Mouse (Mus musculus) c-Kit-positive CD71-positive TER-119-positive erythroid progenitor cells, embryonic 14.5 days (primary cell): ENCODE data around the gene Chrm3.

ENCODE experiments used
- DNase-seq: peaks from one replicate; pipeline ENCODE4 v3.0.0-alpha.2; 2013; ENCODE audit warnings: low spot score

The Chrm3 gene

DNA sequence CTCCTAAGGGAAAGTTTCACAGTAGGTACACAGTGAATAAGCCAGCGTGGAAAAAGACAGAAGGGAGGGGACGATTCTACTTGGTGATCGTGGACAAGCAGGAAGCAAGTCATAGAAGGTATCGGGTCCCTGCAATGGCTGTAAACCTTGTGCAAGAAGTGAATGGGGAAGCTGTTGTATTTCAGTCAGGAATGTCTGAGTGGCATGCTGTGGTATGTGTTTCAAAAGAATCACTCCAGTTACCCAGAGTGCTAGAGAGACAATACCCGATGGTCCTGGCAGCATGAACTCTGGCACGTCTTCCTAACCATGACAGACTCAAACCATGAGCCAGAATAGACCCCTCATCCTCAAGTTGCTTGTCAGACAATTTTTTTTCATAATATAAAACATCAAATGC is 375.0 kb downstream of the Chrm3 start:
- no peak for DNase-seq

DNA sequence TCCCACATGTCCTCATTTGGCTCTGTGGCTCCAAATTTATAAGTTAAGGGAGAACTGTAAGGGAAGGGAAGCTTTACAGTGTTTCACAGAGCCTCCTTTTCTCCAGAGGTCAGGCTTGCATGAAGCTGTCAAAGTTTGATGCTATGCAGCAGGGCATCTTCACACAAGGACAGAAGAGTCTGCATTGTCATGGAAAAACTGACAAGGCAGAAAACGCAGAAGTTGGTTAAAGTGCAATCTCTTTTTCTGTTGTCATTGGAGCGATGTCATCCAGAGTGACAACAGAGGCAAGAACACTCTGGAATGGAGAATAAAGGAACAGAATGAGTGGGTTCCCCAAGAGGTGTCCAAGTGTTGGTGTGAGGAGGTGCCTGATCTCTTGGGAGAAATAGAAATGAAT is 377.4 kb downstream of the Chrm3 start:
- no peak for DNase-seq

DNA sequence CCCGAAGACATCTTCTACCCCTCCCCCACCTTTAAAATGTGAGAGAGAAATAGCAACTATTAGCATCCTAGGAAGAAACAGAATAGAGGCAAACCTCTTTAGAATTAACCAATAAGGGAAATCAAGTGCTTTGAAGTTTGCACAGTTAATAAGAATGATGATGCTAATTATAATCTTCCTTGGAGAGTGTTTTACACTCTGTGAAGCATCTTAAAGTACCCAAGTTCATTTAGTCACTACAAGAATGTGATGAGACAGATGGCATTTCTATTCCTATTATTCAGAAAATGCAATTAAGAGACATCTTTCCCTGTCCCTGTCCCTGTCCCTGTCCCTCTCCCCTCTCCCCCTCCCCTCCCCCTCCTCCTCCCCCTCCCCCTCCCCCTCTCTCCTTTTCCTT is 382.9 kb downstream of the Chrm3 start:
- no peak for DNase-seq

DNA sequence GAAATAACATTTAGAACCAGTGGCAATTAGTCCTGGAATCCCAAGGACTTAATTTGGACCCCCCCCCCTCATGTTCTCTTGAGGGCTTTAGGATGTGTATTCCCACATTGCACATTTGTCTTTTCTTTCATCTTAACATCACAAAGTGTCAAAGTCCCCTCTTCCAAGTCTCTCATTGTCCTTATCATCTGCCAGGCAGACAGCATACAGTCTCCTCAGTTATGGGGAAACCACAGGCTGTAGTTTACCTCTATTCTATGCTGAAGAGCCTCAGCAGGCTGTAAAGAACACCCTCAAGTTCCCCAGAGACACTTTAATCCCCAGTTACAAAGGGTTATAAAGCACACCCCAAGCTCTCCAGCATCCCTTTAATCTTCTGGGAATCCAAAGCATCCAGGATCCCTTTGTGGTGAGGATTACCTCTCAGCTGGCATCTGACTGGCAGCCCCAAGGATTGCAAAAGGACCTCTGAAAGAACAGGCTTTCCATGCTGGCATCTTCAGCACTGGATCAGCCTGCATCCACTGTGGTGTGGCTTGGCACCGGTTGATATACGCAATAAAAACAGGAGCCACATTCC is 386.8 kb downstream of the Chrm3 start:
- DNase-seq, result no peak

DNA sequence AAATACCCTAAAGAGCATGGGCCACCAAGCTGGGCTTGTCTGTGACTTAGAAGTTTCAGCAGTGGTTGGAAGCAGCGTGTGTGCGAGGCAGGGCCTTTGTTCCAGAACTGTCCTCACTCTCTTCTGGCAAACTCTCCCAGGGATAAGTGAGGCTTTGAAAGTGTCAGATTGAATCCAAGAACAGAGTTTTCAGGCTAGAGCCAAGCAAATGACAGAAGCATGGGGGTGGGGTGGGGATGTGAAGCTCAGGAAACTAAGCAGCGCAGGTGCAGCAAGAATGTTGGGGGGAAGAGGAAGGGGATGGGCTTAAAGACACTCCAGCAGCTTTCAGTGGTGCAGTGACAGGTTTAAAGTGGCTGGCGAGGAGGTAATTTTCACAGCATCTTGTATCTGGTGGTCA is 388.8 kb downstream of the Chrm3 start:
- DNase-seq, result no peak

DNA sequence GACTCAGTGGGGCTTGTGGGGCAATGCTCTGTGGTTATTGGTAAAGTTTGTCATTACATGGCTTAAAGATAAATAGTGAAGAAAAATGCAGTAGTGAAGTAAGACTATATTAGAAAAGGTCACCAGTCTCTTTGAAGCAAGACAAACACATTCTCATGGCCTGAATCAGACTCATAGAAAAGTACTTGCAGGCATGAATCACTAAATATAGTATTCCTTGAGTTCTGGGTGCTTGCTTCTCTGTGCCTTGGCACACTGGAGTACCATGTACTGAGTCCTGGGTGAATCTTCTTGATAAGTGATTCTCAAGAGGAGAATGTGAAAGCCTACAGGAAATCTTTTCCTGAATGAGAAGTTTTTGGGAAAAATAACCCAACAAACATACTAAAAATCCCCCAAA is 408.0 kb downstream of the Chrm3 start:
- no peak for DNase-seq

DNA sequence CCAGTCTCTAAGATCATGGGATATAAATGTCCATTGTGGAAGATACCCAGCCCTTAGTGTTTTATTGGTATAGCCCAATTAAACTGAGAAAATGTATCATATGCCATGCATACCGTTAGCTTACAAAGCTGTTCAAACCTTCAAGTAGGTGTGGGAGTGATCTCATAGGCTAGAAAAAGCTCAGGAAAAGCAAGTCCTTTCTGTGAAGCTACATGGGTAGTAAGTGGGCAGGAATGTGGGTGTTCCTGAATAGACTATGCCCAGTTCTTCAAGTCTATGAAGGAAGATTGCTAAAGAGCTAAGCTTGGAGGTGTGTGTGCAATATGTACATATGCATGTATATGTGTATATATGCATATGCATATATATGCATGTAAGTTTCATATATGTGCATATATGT is 409.3 kb downstream of the Chrm3 start:
- DNase-seq, result no peak

DNA sequence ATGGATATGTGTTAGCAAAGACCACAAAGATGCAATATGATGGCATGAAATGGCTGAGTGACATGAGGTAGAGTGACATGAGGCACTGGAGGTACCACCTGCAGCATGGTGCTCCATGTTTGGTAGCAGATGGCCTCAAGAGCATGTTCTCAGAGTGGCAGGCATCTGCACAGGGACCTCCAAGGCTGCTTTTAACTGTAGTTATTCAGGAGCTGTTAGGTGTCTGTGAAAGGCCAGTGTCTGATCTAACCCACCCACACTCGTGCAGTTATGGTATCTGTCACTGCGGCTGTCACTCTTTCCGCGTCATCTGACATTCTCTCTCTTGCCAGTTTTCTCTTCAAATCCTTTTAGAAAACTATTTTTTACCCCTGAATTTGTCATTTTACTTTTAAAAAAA is 411.6 kb downstream of the Chrm3 start:
- DNase-seq, result no peak

DNA sequence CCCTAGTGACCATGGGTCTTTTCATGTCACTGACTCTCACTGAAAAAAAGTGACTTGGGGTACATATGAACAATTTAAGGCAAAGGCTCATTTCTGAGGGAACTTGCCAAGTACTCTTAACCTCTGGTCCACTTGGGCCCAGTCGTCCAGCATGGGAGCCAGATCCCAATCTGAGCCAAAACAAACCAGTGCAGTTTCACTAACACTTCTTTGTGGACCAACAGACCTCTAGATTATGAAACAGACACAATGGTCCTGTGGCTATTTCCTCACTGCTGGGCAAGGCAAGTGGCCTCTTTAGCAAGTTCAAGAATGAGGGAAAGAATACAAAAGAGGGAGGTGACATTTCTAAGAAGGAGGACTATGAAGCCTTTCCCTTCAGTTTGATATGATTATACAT is 420.5 kb downstream of the Chrm3 start:
- DNase-seq, result no peak

DNA sequence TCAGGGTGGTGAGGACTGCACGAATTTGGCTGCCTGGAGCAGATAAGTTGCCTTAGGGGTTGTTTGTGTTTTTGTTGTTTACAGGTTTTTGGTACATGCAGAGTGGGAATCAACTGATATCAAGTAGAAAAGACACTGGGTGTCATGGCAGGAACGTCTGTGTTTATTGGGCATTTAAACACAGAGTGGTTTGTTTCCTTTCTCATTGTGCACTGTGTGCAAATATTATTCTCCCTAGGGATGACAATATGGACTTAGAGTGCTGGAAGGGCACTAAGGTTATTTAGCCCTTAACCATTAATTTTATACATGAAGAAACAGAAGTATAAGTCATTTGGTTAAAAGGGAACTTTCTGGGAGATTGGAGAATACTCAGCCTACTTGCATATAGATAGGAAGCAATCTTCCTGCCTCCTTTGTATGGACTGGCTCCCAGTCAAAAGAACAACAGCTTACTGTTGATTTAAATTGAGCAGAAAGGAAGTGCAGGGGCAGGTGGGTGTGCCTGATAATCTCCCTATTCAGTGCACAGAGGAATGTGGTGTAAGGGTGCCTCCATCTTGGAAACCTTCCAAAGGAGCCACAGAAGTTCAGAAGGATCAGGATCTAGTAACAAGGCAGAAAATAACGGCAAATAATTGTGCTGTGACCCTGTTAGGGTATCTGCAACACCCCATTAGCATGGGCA is 421.7 kb downstream of the Chrm3 start:
- no peak for DNase-seq

DNA sequence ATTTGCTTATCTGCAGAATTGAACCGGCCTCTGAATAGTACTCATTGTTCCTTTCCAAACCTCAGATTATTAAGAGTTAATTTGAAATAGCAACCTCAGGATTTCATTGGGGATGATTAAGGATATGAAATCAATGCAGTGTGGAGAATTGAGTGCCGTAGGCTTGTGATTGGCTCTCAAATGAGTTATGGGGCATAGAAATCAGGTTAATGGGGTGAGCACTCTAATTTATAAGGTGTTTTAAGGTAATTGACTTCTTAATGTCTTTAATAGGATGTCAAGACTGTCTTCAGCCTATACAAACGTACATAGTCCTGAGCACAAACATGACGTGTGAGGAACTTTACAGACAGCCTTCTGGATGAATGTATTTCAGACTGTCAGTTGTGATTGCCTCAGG is 427.9 kb downstream of the Chrm3 start:
- DNase-seq, result no peak

DNA sequence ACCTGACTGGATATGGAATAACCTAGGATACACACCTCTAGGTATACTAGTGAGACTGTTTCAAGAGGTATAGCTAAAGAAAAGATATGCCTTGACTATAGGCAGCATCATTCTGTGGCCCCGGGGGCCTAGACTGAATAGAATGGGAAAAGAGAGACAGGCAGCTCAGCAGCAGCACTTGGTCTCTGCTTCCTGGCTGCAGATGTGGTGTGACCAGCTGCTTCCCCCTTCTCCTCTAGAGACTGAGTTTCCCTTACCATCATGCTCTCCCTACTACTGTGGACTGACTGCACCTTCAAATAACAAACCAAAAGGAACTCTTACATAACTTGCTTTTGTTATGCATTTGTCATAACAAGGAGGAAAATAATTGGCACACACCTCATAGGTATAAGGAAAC is 430.0 kb downstream of the Chrm3 start:
- no peak for DNase-seq

DNA sequence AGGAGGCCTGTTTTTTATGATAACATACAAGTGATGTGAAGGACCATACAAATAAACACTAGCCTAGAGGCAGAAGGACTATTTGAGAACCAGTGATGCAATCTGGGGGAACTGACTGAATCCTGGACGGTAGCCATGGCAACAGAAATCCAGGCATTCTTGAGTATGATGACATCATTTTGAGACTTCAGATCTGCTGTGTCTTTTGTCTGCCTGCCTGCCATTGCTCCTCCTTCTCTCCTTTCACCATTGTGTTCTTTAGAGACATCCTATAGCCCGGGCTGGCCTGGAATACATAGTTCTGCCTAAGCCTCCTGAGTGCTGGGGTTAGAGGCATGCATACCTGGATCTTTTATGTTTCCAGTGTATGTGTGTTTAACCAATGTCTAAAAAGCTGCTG is 430.7 kb downstream of the Chrm3 start:
- no peak for DNase-seq

DNA sequence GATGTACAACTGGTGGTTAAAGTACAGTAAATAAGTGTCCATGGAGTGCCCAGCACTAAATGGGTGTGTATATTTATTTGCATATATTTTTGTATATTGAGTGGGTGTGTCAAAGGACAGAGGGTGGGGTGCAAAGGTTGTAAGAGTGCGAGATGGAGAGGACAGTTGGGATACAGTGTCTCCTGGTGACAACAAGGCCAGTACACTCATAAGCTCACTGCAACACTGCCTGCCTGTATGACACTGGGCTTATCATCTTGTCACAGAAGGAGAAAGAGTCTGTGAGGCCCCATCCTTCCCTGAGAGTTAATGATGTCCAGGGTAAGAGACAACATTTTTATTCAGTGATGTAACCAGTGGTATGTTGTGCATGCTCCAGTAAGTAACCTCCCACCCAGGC is 439.5 kb downstream of the Chrm3 start:
- no peak for DNase-seq

DNA sequence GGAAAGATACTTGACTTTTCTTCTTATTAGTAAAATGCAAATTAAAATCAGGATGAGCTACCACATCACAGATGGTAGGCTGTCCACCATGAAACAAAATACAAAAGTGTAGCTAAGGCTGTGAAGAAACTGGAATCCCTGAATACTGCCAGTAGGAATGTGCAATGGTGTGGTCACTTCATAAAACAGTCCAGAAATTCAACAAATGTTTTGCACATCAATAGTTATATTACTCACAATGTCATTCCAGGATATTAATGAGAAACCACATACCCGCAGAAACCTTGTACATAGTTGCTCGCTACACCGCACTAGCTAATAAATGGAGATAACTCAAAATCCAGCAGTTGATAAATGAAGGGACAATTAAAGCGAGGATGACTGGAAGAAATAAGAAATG is 447.9 kb downstream of the Chrm3 start:
- DNase-seq, result no peak

DNA sequence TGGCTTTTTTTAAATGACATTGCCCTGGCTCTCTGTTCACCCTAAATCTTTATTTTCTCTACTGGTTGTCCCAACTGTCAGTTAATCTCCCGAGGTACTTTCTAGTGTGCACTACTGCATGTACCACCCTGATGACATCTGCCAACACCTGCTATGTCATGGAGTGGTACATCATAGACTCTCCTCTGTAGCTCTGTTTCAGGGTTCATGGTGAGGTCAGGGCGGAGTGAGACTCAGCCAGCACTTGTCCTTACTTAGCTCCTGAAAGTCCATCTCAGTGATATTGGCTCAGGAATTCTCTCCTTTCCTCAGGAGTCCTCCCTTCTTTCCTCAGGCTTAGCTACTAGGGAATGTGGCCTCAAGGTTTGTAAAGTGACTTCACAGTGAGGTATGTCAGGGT is 451.9 kb downstream of the Chrm3 start:
- DNase-seq, result no peak

DNA sequence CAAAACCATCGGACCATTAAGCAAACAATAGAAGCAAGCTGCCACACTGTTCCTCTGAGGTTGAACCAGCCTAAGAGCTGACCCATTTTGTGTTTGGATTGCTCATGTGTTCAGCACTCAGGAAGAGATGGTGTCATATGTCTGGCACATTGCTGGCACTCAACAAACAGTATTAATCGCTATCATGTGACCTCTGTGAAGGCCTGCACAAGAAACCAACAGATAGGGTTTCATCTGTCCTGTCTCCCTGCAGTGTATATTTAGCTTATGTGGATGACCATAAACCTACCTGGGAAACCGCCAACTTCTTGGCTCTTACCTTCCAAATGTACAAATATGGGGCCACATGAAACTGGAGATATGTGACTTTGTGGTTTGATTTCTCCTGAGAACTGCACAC is 453.4 kb downstream of the Chrm3 start:
- DNase-seq, result no peak

DNA sequence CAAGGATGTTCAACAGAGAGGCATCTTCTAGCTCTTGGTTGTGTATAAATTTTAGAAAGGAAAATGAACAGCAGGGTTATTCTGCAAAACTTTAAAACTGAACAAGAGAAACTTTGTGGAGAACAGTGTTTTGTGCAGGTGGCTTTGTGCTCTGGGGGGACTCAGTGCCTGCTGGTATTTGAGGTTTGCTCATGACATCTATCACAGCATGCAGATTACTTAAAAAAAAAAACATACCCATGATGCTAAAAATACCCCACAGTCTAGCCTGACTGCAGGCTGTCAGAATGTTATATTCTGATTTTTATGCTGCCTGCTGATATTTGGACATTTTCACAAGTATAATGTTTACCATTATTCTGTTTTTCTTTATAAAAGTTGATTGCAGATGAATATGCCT is 456.2 kb downstream of the Chrm3 start:
- no peak for DNase-seq

DNA sequence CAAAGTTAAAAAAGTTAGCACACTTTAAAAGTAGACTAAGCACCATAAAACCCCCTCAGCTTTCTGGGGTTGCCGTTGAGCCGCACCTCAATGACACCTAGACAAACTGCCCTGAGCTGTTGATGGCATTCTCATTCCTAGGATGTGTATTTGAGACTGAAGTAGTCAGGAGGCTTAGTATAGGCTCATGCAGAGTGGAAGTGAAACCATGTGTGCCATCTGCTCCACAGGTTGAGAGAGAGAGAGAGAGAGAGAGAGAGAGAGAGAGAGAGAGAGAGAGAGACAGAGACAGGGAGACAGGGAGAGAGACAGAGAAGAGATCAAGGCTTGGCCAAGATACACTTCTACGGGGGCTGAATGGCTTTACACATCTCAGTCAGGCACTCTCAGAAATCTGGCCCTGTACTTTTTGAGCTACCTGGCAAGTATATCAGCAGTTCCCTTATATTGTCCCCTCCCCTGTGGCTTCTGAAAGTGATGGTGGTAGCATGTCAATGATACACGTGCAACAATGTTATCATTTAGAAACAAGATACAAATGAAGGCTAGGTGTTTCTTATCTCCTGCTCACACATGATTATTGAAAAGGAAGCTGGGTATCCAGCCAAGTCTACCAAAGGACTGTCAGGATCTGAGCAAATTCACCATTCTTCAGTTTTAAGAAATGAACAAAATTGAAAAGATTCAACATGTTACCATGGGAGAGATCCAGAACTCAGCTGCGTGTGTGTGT is 459.8 kb downstream of the Chrm3 start:
- DNase-seq, result no peak

DNA sequence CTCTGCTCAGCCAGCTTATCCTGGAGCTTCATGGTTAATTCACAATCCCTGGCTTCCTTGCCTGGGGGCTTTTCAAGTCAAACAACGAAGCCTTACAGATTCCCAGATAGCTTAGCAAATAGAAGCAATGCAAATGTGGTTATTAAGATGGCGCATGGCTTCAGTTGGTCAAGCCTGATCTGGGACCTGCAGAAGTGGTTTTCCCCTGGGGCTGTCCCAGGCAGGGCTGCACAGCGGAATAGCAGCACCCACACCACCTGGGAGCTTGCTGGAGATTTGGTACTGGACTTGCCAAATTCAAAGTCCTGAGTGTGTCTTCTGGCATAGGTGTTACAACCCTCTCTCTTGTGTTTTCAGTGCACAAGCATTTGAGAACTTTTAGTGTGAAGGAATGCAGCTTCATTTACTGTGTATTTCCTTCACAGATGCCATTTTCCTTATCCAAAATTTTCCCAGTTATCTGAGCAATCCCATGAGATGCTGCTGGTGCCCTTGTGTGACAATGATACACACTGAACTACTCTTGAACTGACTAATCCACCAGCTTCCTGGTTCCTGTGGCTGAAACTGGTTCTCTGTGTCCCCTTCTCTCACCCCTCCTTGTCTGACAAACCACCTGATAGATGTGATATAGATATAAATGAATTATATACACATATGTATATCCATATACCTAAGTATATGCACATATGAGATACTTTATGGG is 461.8 kb downstream of the Chrm3 start:
- no peak for DNase-seq

DNA sequence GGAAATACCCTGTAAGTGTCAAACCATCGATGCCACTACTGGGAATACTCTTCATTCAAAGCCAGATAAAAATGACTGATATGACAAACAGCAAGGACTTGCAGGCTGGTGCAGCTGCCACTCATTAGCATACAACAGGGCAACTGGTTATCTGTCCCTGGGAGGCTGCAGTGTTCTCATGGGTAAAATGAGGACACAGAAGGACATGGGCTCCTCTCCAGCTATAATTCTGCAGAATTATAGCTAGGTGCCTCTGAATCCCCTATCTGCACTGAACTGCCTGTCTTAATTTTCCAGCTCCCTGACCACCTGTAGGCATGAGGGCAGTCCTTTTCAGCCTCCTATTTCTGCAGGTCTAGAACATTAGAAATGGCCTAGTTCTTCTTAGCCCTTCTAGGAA is 463.4 kb downstream of the Chrm3 start:
- no peak for DNase-seq

DNA sequence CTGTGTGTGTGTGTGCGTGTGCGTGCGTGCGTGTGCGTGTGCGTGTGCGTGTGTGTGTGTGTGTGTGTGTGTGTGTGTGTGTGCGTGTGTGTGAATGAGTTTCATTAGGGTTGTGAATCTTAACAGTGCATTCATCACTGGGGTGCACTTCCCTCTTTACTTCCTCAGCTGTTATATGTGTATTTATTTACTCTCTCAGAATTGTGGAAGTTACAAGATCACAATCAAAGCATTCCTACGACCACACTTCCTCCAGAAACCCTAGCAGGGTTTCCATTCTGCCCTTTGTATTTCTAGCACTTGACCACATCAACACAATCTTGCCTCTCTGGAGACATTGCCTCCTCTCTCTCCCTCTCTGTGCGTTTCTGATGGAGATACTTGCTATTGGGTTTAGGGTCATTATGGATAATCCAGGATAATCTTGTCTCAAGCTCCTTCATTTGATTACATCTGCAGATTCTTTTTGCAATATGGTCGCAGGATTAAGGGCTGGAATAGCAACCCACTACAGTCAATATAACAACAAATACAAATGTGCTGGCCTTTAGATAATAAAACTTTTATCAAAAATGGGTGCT is 465.5 kb downstream of the Chrm3 start:
- DNase-seq, result no peak

DNA sequence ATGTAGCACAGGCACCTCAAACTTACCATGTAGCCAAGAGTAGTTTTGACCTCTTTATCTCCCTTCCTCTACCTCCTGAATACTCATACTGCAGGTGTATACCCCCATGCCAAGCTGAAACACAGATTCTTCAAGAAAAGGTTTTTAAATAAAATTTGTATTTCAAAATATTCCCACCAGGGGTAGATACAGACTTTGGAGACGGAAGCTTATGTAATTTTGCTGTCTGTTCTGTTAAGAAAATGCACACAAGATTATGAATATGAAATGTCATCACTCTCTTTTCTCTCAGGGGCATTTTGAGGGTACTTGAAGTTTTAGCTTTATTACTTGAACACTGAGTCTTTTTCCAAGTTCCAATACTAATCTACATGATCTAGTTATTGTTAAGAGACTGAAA is 469.6 kb downstream of the Chrm3 start:
- no peak for DNase-seq
